Mouse (Mus musculus) hindbrain, embryonic 11.5 days (tissue): ENCODE data around the gene Snd1. TPM values are rescaled to one million over a fixed set of nuclear protein-coding genes. Genes with fewer than 3 reads are reported as not detected.

Experiments
- ATAC-seq: fragments of 200-750 bp; cut with Nextera tagmentation; 2 replicates; pipeline ENCODE4 v1.8.0; 2017; ENCODE audit warnings: mild to moderate bottlenecking, moderate TSS enrichment, moderate library complexity; ENCODE audit not compliant: low FRiP score
- DNase-seq: peaks from one replicate; pipeline ENCODE4 v3.0.0-alpha.2; 2015; ENCODE audit warnings: low spot score
- H3K27ac ChIP-seq: fragments of 300-500 bp; sonication (generic); 2 replicates; pipeline ENCODE4 v1.5.1; 2014; ENCODE audit warnings: mild to moderate bottlenecking, low read depth, low read length
- H3K27me3 ChIP-seq: fragments of 300-500 bp; sonication (generic); 2 replicates; pipeline ENCODE4 v1.6.1; 2014; ENCODE audit warnings: mild to moderate bottlenecking, low read length, moderate library complexity, mixed read lengths; ENCODE audit not compliant: control insufficient read depth, insufficient read depth
- H3K36me3 ChIP-seq: fragments of 300-500 bp; sonication (generic); 2 replicates; pipeline ENCODE4 v1.6.1; 2014; ENCODE audit warnings: mild to moderate bottlenecking, low read length, moderate library complexity, mixed read lengths; ENCODE audit not compliant: control insufficient read depth, insufficient read depth
- H3K4me1 ChIP-seq: fragments of 300-500 bp; sonication (generic); replicated peaks from 2 replicates; pipeline ENCODE4 v1.6.1; 2014; ENCODE audit warnings: low read length, mixed read lengths; ENCODE audit not compliant: control insufficient read depth, insufficient read depth
- H3K4me2 ChIP-seq: fragments of 300-500 bp; sonication (generic); replicated peaks from 2 replicates; pipeline ENCODE4 v1.6.1; 2014; ENCODE audit warnings: mild to moderate bottlenecking, low read depth, low read length
- H3K4me3 ChIP-seq: fragments of 300-500 bp; sonication (generic); 2 replicates; pipeline ENCODE4 v1.5.1; 2014; ENCODE audit warnings: low read depth, low read length
- H3K9ac ChIP-seq: fragments of 300-500 bp; sonication (generic); 2 replicates; pipeline ENCODE4 v1.6.1; 2014; ENCODE audit warnings: low read depth, low read length
- H3K9me3 ChIP-seq: fragments of 300-500 bp; sonication (generic); 2 replicates; pipeline ENCODE4 v1.6.1; 2016; ENCODE audit warnings: low read length; ENCODE audit not compliant: control insufficient read depth
- WGBS: fragments of 180-500 bp; shearing (Covaris S2); extraction: QIAGEN DNeasy Blood & Tissue Kit; methylation state at CpG from one replicate; pipeline ENCODE4 v1.1.7; 2014; 5-methylcytosine and 5-hydroxymethylcytosine counted together
- polyA plus RNA-seq: library from polyadenylated mRNA; unstranded; fragments of >200 nt; fragmentation: Nextera tagmentation; extraction: Ambion mirVana; gene quantifications from 2 replicates; pipeline ENCODE4 v1.2.1, GENCODE M21; 2014

Snd1 gene
- polyA plus RNA-seq, 1 experiment from 2014 or later = 86.2 TPM

- peak overlapping the region; percentile 78 for H3K9ac ChIP-seq
- peak; percentile 99 for ATAC-seq
- WGBS = under 1% methylated on average over 68 of the region's 68 CpGs
These were observed 5.2 kb downstream of the Snd1 start for GRCm38 (mm10) chr6:28479865-28480751.

GRCm38 (mm10) chr6:28480752-28481492, 6.0 kb downstream of the Snd1 start:
- no peak for ATAC-seq
- peak overlapping the region; percentile 80 for H3K4me2 ChIP-seq
- peak overlapping the region; percentile 79 for H3K4me3 ChIP-seq
- DNase-seq = no peak
- H3K9ac ChIP-seq = peak overlapping the region; percentile 78
- H3K27ac ChIP-seq = peak overlapping the region; percentile 58; the same call in 1 of the 2 replicates
- no peaks in the 10 kb centered on the region for H3K27me3 ChIP-seq
- H3K4me1 ChIP-seq = no peaks in the 10 kb centered on the region
- no peaks in the 10 kb centered on the region for H3K36me3 ChIP-seq
- WGBS = 8% methylated on average over 21 of the region's 21 CpGs
- H3K9me3 ChIP-seq = no peaks in the 10 kb centered on the region

More at GRCm38 (mm10) chr6:28479865-28480751, 5.2 kb downstream of the Snd1 start:
- DNase-seq = peak; percentile 98
- Histone ChIP-seq H3K36me3 (no peaks in the 10 kb centered on the region), H3K4me3 (peak overlapping the region; percentile 79), H3K27ac (peak overlapping the region; percentile 58), H3K9me3 (no peaks in the 10 kb centered on the region), H3K4me2 (peak overlapping the region; percentile 80), H3K4me1 (no peaks in the 10 kb centered on the region), H3K27me3 (no peaks in the 10 kb centered on the region)

- Histone ChIP-seq H3K27me3 (no peaks in the 10 kb centered on the region), H3K9ac (no peak overlapping the region), H3K27ac (no peak overlapping the region), H3K4me2 (no peak overlapping the region), H3K4me1 (no peaks in the 10 kb centered on the region), H3K4me3 (no peak overlapping the region), H3K36me3 (no peaks in the 10 kb centered on the region), H3K9me3 (no peaks in the 10 kb centered on the region)
- no peak for ATAC-seq
- 84% methylated on average over 4 of the region's 4 CpGs for WGBS
- DNase-seq = no peak
These were observed 7.9 kb downstream of the Snd1 start for GRCm38 (mm10) chr6:28482711-28483315.

GRCm38 (mm10) chr6:28486008-28486407, 11.1 kb downstream of the Snd1 start:
- Histone ChIP-seq H3K9me3 (no peaks in the 10 kb centered on the region), H3K27ac (no peak overlapping the region), H3K9ac (no peak overlapping the region), H3K4me3 (no peak overlapping the region), H3K4me1 (no peaks in the 10 kb centered on the region), H3K36me3 (no peaks in the 10 kb centered on the region), H3K4me2 (no peak overlapping the region), H3K27me3 (no peaks in the 10 kb centered on the region)
- ATAC-seq (no peak), DNase-seq (no peak)
- 97% methylated on average over 2 of the region's 2 CpGs for WGBS

- no peaks in the 10 kb centered on the region for H3K4me1 ChIP-seq
- H3K9ac ChIP-seq = no peak overlapping the region
- DNase-seq = no peak
- H3K36me3 ChIP-seq = no peaks in the 10 kb centered on the region
- H3K27me3 ChIP-seq = no peaks in the 10 kb centered on the region
- WGBS = 74% methylated on average over 2 of the region's 2 CpGs
- no peak overlapping the region for H3K27ac ChIP-seq
- no peak overlapping the region for H3K4me2 ChIP-seq
- no peak for ATAC-seq
- H3K9me3 ChIP-seq = no peaks in the 10 kb centered on the region
- no peak overlapping the region for H3K4me3 ChIP-seq
These were observed 11.5 kb downstream of the Snd1 start for GRCm38 (mm10) chr6:28486471-28486870.

GRCm38 (mm10) chr6:28486905-28487304, 12.0 kb downstream of the Snd1 start:
- Histone ChIP-seq H3K4me2 (no peak overlapping the region), H3K36me3 (no peaks in the 10 kb centered on the region), H3K27me3 (no peaks in the 10 kb centered on the region), H3K4me3 (no peak overlapping the region), H3K9ac (no peak overlapping the region), H3K27ac (no peak overlapping the region), H3K9me3 (no peaks in the 10 kb centered on the region), H3K4me1 (no peaks in the 10 kb centered on the region)
- 97% methylated on average over 7 of the region's 7 CpGs for WGBS
- DNase-seq (no peak), ATAC-seq (no peak)

- no peaks in the 10 kb centered on the region for H3K9me3 ChIP-seq
- H3K9ac ChIP-seq = no peak overlapping the region
- no peak for ATAC-seq
- H3K4me3 ChIP-seq = no peak overlapping the region
- DNase-seq = no peak
- no peak overlapping the region for H3K27ac ChIP-seq
- no peak overlapping the region for H3K4me2 ChIP-seq
- H3K27me3 ChIP-seq = no peaks in the 10 kb centered on the region
- 68% methylated on average over 1 of the region's 1 CpGs for WGBS
- H3K36me3 ChIP-seq = peaks cover 2% of the 10 kb centered on the region; the same call in 1 of the 2 replicates
- H3K4me1 ChIP-seq = no peaks in the 10 kb centered on the region
These were observed 13.4 kb downstream of the Snd1 start for GRCm38 (mm10) chr6:28488204-28488851.

GRCm38 (mm10) chr6:28490612-28491011, 15.7 kb downstream of the Snd1 start:
- WGBS = 91% methylated on average over 5 of the region's 5 CpGs
- peaks cover 2% of the 10 kb centered on the region; the same call in 1 of the 2 replicates for H3K36me3 ChIP-seq

More at GRCm38 (mm10) chr6:28490612-28491011, 15.7 kb downstream of the Snd1 start:
- Histone ChIP-seq H3K4me3 (no peak overlapping the region), H3K27ac (no peak overlapping the region), H3K4me2 (no peak overlapping the region), H3K4me1 (no peaks in the 10 kb centered on the region), H3K27me3 (no peaks in the 10 kb centered on the region), H3K9me3 (no peaks in the 10 kb centered on the region), H3K9ac (no peak overlapping the region)
- ATAC-seq (no peak), DNase-seq (no peak)
